Mouse (Mus musculus): Measurements from ENCODE around the gene Tex44. TPM values are rescaled to one million over a fixed set of nuclear protein-coding genes. Genes with fewer than 3 reads are reported as not detected.
A peak's percentile ranks its signal among the peaks of the same experiment; 100 is the strongest.
"Not testable (repeated sequence)": the region's sequence is repeated elsewhere in the genome, so short reads cannot be mapped to it uniquely, and the experiment has no call there.

Tex44 gene
- polyA plus RNA-seq, 1 experiment: 142 TPM

DNA sequence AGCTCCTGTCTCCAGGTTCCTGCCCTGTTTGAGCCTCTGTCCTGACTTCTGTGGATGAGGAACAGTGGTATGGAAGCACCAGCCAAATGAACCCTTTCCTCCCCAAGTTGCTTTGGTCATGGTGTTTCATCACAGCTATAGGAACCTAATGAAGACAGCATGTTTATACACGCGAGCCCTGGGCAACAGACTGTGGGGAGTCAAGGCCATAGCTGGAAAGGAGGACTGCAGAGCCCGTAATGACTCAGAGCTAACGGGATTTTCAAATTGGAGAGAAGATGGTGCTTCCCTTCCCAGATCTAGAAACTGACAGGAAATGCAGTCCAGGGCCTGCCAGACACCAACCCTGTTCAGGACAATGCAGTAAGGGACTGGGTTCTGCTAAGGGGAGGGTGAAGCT is 33.2 kb downstream of the Tex44 start:
- H3K4me1 ChIP-seq (ENCODE audit: control insufficient read depth, insufficient read depth, low read length): no peaks in the 10 kb centered on the region
- no peak overlapping the region for H3K27ac ChIP-seq (ENCODE audit: control insufficient read depth, insufficient read depth, low read depth, low read length)
- no peak for TF ChIP-seq CTCF (IDR thresholded peaks at IDR 0.05; ENCODE audit: control insufficient read depth, insufficient read depth, insufficient replicate concordance, low read depth, low read length)
- TF ChIP-seq POLR2A (IDR thresholded peaks at IDR 0.05; ENCODE audit: control insufficient read depth, low read depth, low read length): no peak
- H3K36me3 ChIP-seq (ENCODE audit: control insufficient read depth, insufficient read depth, low read length): no peaks in the 10 kb centered on the region
- no peaks in the 10 kb centered on the region for H3K27me3 ChIP-seq (ENCODE audit: control insufficient read depth, insufficient read depth, low read length)
- H3K4me3 ChIP-seq (ENCODE audit: control insufficient read depth, low read depth, low read length): no peak overlapping the region

DNA sequence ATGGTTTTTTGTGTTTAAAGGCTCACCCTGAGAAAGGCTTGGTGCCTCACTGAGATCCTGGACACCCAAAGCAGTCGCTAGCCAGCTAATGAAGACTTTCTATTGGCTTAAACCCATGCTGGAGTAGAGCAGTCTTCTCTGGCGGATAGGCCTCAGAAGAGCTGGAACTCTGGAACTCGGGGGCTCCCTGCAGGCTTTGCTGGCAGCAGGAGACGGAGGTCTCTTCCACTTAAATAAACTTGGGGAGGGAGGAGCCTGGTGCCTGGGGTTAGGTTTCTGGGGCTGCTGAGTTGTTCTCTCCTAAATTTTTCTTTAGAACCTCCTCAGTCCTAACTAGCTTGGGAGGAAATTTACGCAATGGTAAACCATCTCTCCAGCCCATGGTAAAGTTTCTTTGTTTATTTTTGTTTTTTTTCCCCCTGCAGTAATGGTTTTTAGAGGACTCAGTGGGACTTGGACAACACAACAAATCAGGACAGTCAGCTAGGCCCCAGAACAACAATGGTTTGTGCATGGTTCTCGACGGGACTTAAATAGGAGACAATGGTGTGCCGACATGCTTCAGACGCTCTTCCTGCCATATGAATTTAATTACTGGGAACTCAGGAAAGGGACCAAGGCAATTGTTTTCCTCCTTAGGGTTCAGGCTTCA is 38.2 kb downstream of the Tex44 start:
- no peaks in the 10 kb centered on the region; the same call in 1 of the 2 replicates for H3K4me1 ChIP-seq (ENCODE audit: control insufficient read depth, insufficient read depth, low read length)
- H3K27me3 ChIP-seq (ENCODE audit: control insufficient read depth, insufficient read depth, low read length): no peaks in the 10 kb centered on the region
- H3K27ac ChIP-seq (ENCODE audit: control insufficient read depth, insufficient read depth, low read depth, low read length): no peak overlapping the region
- TF ChIP-seq POLR2A (IDR thresholded peaks at IDR 0.05; ENCODE audit: control insufficient read depth, low read depth, low read length) (no peak), CTCF (IDR thresholded peaks at IDR 0.05; ENCODE audit: control insufficient read depth, insufficient read depth, insufficient replicate concordance, low read depth, low read length) (no peak)
- no peaks in the 10 kb centered on the region for H3K36me3 ChIP-seq (ENCODE audit: control insufficient read depth, insufficient read depth, low read length)
- H3K4me3 ChIP-seq (ENCODE audit: control insufficient read depth, low read depth, low read length): no peak overlapping the region

GRCm38 (mm10) chr1:86464875-86465224 is 38.7 kb downstream of the Tex44 start:
- Histone ChIP-seq H3K27ac (ENCODE audit: control insufficient read depth, insufficient read depth, low read depth, low read length) (0 out of 2 replicates have a peak overlapping the region, but pooled peaks have one; percentile 21), H3K4me3 (ENCODE audit: control insufficient read depth, low read depth, low read length) (no peak overlapping the region), H3K4me1 (ENCODE audit: control insufficient read depth, insufficient read depth, low read length) (no peaks in the 10 kb centered on the region; the same call in 1 of the 2 replicates), H3K36me3 (ENCODE audit: control insufficient read depth, insufficient read depth, low read length) (no peaks in the 10 kb centered on the region), H3K27me3 (ENCODE audit: control insufficient read depth, insufficient read depth, low read length) (no peaks in the 10 kb centered on the region)
- TF ChIP-seq CTCF (IDR thresholded peaks at IDR 0.05; ENCODE audit: control insufficient read depth, insufficient read depth, insufficient replicate concordance, low read depth, low read length): no peak
- TF ChIP-seq POLR2A (IDR thresholded peaks at IDR 0.05; ENCODE audit: control insufficient read depth, low read depth, low read length): no peak

- Histone ChIP-seq H3K27me3 (ENCODE audit: control insufficient read depth, insufficient read depth, low read length) (no peaks in the 10 kb centered on the region), H3K27ac (ENCODE audit: control insufficient read depth, insufficient read depth, low read depth, low read length) (peak overlapping the region; percentile 83), H3K4me3 (ENCODE audit: control insufficient read depth, low read depth, low read length) (peak overlapping the region; percentile 88), H3K4me1 (ENCODE audit: control insufficient read depth, insufficient read depth, low read length) (peaks cover 14% of the 10 kb centered on the region), H3K36me3 (ENCODE audit: control insufficient read depth, insufficient read depth, low read length) (no peaks in the 10 kb centered on the region)
- TF ChIP-seq POLR2A (IDR thresholded peaks at IDR 0.05; ENCODE audit: control insufficient read depth, low read depth, low read length): no peak; the same call in 1 of the 2 replicates
- TF ChIP-seq CTCF (IDR thresholded peaks at IDR 0.05; ENCODE audit: control insufficient read depth, insufficient read depth, insufficient replicate concordance, low read depth, low read length): no peak
Measured at GRCm38 (mm10) chr1:86467416-86467815, 41.3 kb downstream of the Tex44 start.

DNA sequence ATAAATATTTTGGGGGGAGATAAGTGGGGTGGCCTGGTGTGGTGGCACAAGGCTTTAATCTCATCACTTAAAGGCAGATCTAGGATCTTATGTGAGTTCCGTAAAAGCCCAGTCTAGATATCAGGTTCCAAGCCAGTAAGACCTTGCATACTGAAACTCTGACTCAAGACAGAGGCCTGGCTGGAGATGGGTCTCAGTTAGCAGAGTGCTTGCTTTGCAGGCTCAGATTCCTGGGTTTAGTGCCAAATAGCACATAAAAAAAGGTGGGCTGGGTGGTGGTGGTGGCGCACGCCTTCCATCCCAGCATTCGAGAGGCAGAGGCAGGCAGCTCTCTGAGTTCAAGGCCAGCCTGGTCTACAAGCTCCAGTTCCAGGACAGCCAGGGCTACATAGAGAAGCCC is 43.7 kb downstream of the Tex44 start:
- H3K27me3 ChIP-seq (ENCODE audit: control insufficient read depth, insufficient read depth, low read length): no peaks in the 10 kb centered on the region
- no peaks in the 10 kb centered on the region for H3K36me3 ChIP-seq (ENCODE audit: control insufficient read depth, insufficient read depth, low read length)
- peak overlapping the region; percentile 58 for H3K27ac ChIP-seq (ENCODE audit: control insufficient read depth, insufficient read depth, low read depth, low read length)
- H3K4me1 ChIP-seq (ENCODE audit: control insufficient read depth, insufficient read depth, low read length): peaks cover 25% of the 10 kb centered on the region
- TF ChIP-seq POLR2A (IDR thresholded peaks at IDR 0.05; ENCODE audit: control insufficient read depth, low read depth, low read length) (no peak), CTCF (IDR thresholded peaks at IDR 0.05; ENCODE audit: control insufficient read depth, insufficient read depth, insufficient replicate concordance, low read depth, low read length) (no peak)
- H3K4me3 ChIP-seq (ENCODE audit: control insufficient read depth, low read depth, low read length): no peak overlapping the region

- no peaks in the 10 kb centered on the region for H3K27me3 ChIP-seq (ENCODE audit: control insufficient read depth, insufficient read depth, low read length)
- peaks cover 25% of the 10 kb centered on the region for H3K4me1 ChIP-seq (ENCODE audit: control insufficient read depth, insufficient read depth, low read length)
- H3K4me3 ChIP-seq (ENCODE audit: control insufficient read depth, low read depth, low read length): peak overlapping the region; percentile 58
- peak overlapping the region; percentile 55 for H3K27ac ChIP-seq (ENCODE audit: control insufficient read depth, insufficient read depth, low read depth, low read length)
- H3K36me3 ChIP-seq (ENCODE audit: control insufficient read depth, insufficient read depth, low read length): no peaks in the 10 kb centered on the region
- no peak for TF ChIP-seq POLR2A (IDR thresholded peaks at IDR 0.05; ENCODE audit: control insufficient read depth, low read depth, low read length)
- no peak for TF ChIP-seq CTCF (IDR thresholded peaks at IDR 0.05; ENCODE audit: control insufficient read depth, insufficient read depth, insufficient replicate concordance, low read depth, low read length)
Measured at GRCm38 (mm10) chr1:86470519-86471181, 44.5 kb downstream of the Tex44 start.

DNA sequence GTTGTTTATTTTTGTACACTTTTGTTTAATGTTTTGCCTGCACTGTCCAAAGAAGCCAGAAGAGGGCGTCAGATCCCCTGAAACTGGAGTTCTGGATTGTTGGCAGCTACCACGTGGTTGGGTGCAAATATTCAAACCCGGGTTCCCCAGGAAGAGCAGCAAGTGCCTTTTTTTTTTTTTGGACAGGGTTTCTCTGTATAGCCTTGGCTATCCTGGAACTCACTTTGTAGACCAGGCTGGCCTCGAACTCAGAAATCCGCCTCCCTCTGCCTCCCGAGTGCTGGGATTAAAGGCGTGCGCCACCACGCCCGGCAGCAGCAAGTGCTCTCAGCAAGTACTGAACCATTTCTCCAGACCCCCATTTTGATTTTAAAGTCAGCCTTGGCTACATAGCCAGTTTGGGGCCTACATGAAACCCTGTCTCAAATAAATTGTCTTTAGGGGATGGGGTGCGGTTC is 45.4 kb downstream of the Tex44 start:
- TF ChIP-seq CTCF (IDR thresholded peaks at IDR 0.05; ENCODE audit: control insufficient read depth, insufficient read depth, insufficient replicate concordance, low read depth, low read length): 0 out of 2 replicates have a peak, but pooled peaks have one; percentile 20
- Histone ChIP-seq H3K4me3 (ENCODE audit: control insufficient read depth, low read depth, low read length) (peak overlapping the region; percentile 77), H3K4me1 (ENCODE audit: control insufficient read depth, insufficient read depth, low read length) (peaks cover 25% of the 10 kb centered on the region), H3K27ac (ENCODE audit: control insufficient read depth, insufficient read depth, low read depth, low read length) (peak overlapping the region; percentile 93)
- H3K27me3 ChIP-seq (ENCODE audit: control insufficient read depth, insufficient read depth, low read length); H3K36me3 ChIP-seq (ENCODE audit: control insufficient read depth, insufficient read depth, low read length): not testable (repeated sequence)

Data from testis, adult 2 months (tissue).